Mouse (Mus musculus) liver, embryonic 14.5 days (tissue): ENCODE data around the gene Gm5142. TPM values are rescaled to one million over a fixed set of nuclear protein-coding genes. Genes with fewer than 3 reads are reported as not detected.

Source experiments
- ATAC-seq: fragments of 200-750 bp; cut with Nextera tagmentation; 2 replicates; pipeline ENCODE4 v1.8.0; 2017; ENCODE audit warnings: moderate number of reproducible peaks, mild to moderate bottlenecking, moderate library complexity; ENCODE audit not compliant: insufficient read depth
- DNase-seq, 3 experiments: peaks; one replicate each; pipeline ENCODE4 v3.0.0-alpha.2; 2012 to 2013; ENCODE audit warnings: low read depth in 3 of 3, low spot score in 3 of 3
- H3K27ac ChIP-seq: fragments of 300-500 bp; sonication (generic); 2 replicates; pipeline ENCODE4 v1.5.1; 2014; ENCODE audit warnings: moderate library complexity, mild to moderate bottlenecking, control low read depth, inconsistent platforms
- H3K27me3 ChIP-seq: fragments of 300-500 bp; sonication (generic); 2 replicates; pipeline ENCODE4 v1.6.1; 2014; ENCODE audit warnings: mild to moderate bottlenecking, low read length, moderate library complexity; ENCODE audit not compliant: control insufficient read depth, insufficient read depth
- H3K36me3 ChIP-seq: fragments of 300-500 bp; sonication (generic); replicated peaks from 2 replicates; pipeline ENCODE4 v1.6.1; 2014; ENCODE audit warnings: low read depth; ENCODE audit not compliant: control insufficient read depth, insufficient read depth
- H3K4me1 ChIP-seq, 2 experiments: fragments of 200-500 bp in 1 of 2; fragments of 300-500 bp in 1 of 2; sonication (generic) in 1 of 2; replicated peaks; 2 replicates each; pipeline ENCODE4 v1.6.1; 2012 to 2014; ENCODE audit warnings: antibody characterized with exemption in 1 of 2, inconsistent platforms in 1 of 2, low read length in 1 of 2; ENCODE audit not compliant: control insufficient read depth in 2 of 2, insufficient read depth in 2 of 2
- H3K4me2 ChIP-seq: fragments of 300-500 bp; sonication (generic); 2 replicates; pipeline ENCODE4 v1.6.1; 2014; ENCODE audit warnings: low read depth, mild to moderate bottlenecking, control low read depth, moderate library complexity
- H3K4me3 ChIP-seq, 2 experiments: fragments of 200-500 bp in 1 of 2; fragments of 300-500 bp in 1 of 2; sonication (generic) in 1 of 2; 2 replicates each; pipeline ENCODE4 v1.5.1; 2012 to 2014; ENCODE audit warnings: low read depth in 2 of 2, low read length in 2 of 2, mild to moderate bottlenecking in 2 of 2, control low read depth in 1 of 2, inconsistent platforms in 1 of 2, moderate library complexity in 1 of 2; ENCODE audit not compliant: insufficient read depth in 1 of 2
- H3K9ac ChIP-seq: fragments of 300-500 bp; sonication (generic); replicated peaks from 2 replicates; pipeline ENCODE4 v1.6.1; 2014; ENCODE audit warnings: mild to moderate bottlenecking, control low read depth, moderate library complexity
- H3K9me3 ChIP-seq: fragments of 300-500 bp; sonication (generic); 2 replicates; pipeline ENCODE4 v1.6.1; 2016; ENCODE audit warnings: low read length, mixed read lengths; ENCODE audit not compliant: control insufficient read depth
- CTCF ChIP-seq: IDR thresholded peaks from 2 replicates; pipeline ENCODE4 v1.5.1; 2016; ENCODE audit warnings: antibody characterized with exemption, low read depth, control low read depth
- EP300 ChIP-seq: IDR thresholded peaks from 2 replicates; pipeline ENCODE4 v1.6.1; 2016; ENCODE audit warnings: antibody characterized with exemption, low read depth
- WGBS: fragments of 180-500 bp; shearing (Covaris S2); extraction: QIAGEN DNeasy Blood & Tissue Kit; methylation state at CpG from one replicate; pipeline ENCODE4 v1.1.7; 2014; ENCODE audit not compliant: insufficient replicate concordance; 5-methylcytosine and 5-hydroxymethylcytosine counted together
- polyA plus RNA-seq, 2 experiments: library from polyadenylated mRNA; depleted of rRNA in 1 of 2; stranded (reverse) in 1 of 2; unstranded in 1 of 2; fragments of >200 nt; fragmentation: Nextera tagmentation in 1 of 2; extraction: Ambion mirVana in 1 of 2; gene quantifications; 2 replicates each; pipeline versions ENCODE4 v1.2.1 to v1.2.3; 2012 to 2014

Gene Gm5142
- polyA plus RNA-seq, 2 experiments, result not detected

GRCm38 (mm10) chr14:59114281-59114680 lies 64.3 kb downstream of the Gm5142 start:
- Histone ChIP-seq H3K4me1 (no peaks in the 10 kb centered on the region), H3K9me3 (no peaks in the 10 kb centered on the region), H3K9ac (no peak overlapping the region), H3K4me3 (no peak overlapping the region), H3K27me3 (no peaks in the 10 kb centered on the region), H3K4me2 (no peak overlapping the region), H3K27ac (no peak overlapping the region), H3K36me3 (no peaks in the 10 kb centered on the region)
- no peak for ATAC-seq
- no peak for TF ChIP-seq CTCF
- no peak for TF ChIP-seq EP300
- no peak for DNase-seq
- WGBS, result 6% methylated on average over 2 of the region's 2 CpGs

Other genes starting within 250 kb of the Gm5142 start
- gene 1700129C05Rik, start 35.9 kb downstream of the Gm5142 start, polyA plus RNA-seq (2012; rRNA removed), result not detected in 2 replicates
- gene 1700129C05Rik, start 35.9 kb downstream of the Gm5142 start, polyA plus RNA-seq (2014; fragmentation: Nextera tagmentation; extraction: Ambion mirVana), result not detected in 2 replicates
- 8.4 and 11.2 TPM in 2 replicates for gene Rcbtb1, start 22.5 kb upstream of the Gm5142 start, polyA plus RNA-seq (2012; rRNA removed)
- gene Rcbtb1, start 22.5 kb upstream of the Gm5142 start, polyA plus RNA-seq (2014; fragmentation: Nextera tagmentation; extraction: Ambion mirVana), result 13.5 and 14.3 TPM in 2 replicates
- not detected in 2 replicates for gene Gm6904, start 81.5 kb upstream of the Gm5142 start, polyA plus RNA-seq (2012; rRNA removed)
- not detected in 2 replicates for gene Gm6904, start 81.5 kb upstream of the Gm5142 start, polyA plus RNA-seq (2014; fragmentation: Nextera tagmentation; extraction: Ambion mirVana)
- 0.12 TPM in 1 of 2 replicates, not detected in the other for gene Phf11a, start 118.8 kb upstream of the Gm5142 start, polyA plus RNA-seq (2012; rRNA removed)
- gene Phf11a, start 118.8 kb upstream of the Gm5142 start, polyA plus RNA-seq (2014; fragmentation: Nextera tagmentation; extraction: Ambion mirVana), result 0.34 TPM in 1 of 2 replicates, not detected in the other
- gene Phf11b, start 162.6 kb upstream of the Gm5142 start, polyA plus RNA-seq (2012; rRNA removed), result 0.18 and 0.45 TPM in 2 replicates
- gene Phf11b, start 162.6 kb upstream of the Gm5142 start, polyA plus RNA-seq (2014; fragmentation: Nextera tagmentation; extraction: Ambion mirVana), result 1.0 and 1.1 TPM in 2 replicates
- 0.51 and 0.64 TPM in 2 replicates for gene Phf11d, start 186.7 kb upstream of the Gm5142 start, polyA plus RNA-seq (2012; rRNA removed)
- gene Phf11d, start 186.7 kb upstream of the Gm5142 start, polyA plus RNA-seq (2014; fragmentation: Nextera tagmentation; extraction: Ambion mirVana), result 1.3 and 1.5 TPM in 2 replicates
- 0.60 and 0.78 TPM in 2 replicates for gene Phf11c, start 216.6 kb upstream of the Gm5142 start, polyA plus RNA-seq (2012; rRNA removed)
- 0.29 and 0.51 TPM in 2 replicates for gene Phf11c, start 216.6 kb upstream of the Gm5142 start, polyA plus RNA-seq (2014; fragmentation: Nextera tagmentation; extraction: Ambion mirVana)